ENCODE assay signal across 30 mouse cellular contexts in genomic region chr15:89336422-89336821, GRCm38 (mm10). TPM values are rescaled to one million over a fixed set of nuclear protein-coding genes. Genes with fewer than 3 reads are reported as not detected.
DNase-seq lines count a peak whose midpoint lies in the region; ATAC-seq and TF ChIP-seq lines count a peak whose summit lies in the region.
"Had no signal": no experiment of that assay in that cellular context is flagged by ENCODE, and none has a peak within 500 bp of the region (broad histone marks: within the 10 kb centered on the region; RNA-seq: fewer than 3 reads in every experiment).

No protein-coding gene starts in this region.

- no peaks in the 10 kb centered on the region for H3K9me3 ChIP-seq in kidney, embryonic 16.5 days (ENCODE audit: low read length)
- no peaks in the 10 kb centered on the region for H3K9me3 ChIP-seq in liver, embryonic 11.5 days (ENCODE audit: control insufficient read depth, low read length)
- H3K9me3 ChIP-seq in liver, embryonic 12.5 days (replicated peaks) = no peaks in the 10 kb centered on the region
- no peaks in the 10 kb centered on the region for H3K9me3 ChIP-seq in ES-Bruce4 (replicated peaks; ENCODE audit: control insufficient read depth, insufficient read depth, low read length, poor library complexity, severe bottlenecking)
- H3K9me3 ChIP-seq: forebrain, embryonic 10.5 days; forebrain, embryonic 13.5 days; G1E; heart, embryonic 15.5 days had no signal

- no peak overlapping the region for H3K9ac ChIP-seq in kidney, embryonic 16.5 days (replicated peaks; ENCODE audit: low read length)
- H3K9ac ChIP-seq in liver, embryonic 11.5 days (ENCODE audit: low read depth, low read length) = no peak overlapping the region
- no peak overlapping the region for H3K9ac ChIP-seq in liver, embryonic 12.5 days
- no peak overlapping the region for H3K9ac ChIP-seq in ES-Bruce4 (ENCODE audit: low read depth, poor library complexity, severe bottlenecking)
- H3K9ac ChIP-seq: forebrain, embryonic 13.5 days; heart, embryonic 12.5 days; heart, embryonic 15.5 days; hindbrain, embryonic 14.5 days had no signal

- ATAC-seq in kidney, embryonic 16.5 days (ENCODE audit: low FRiP score, low TSS enrichment) = no peak
- 0 out of 2 replicates have a peak, but pooled peaks have one; percentile 20 for ATAC-seq in liver, embryonic 11.5 days (replicated peaks; ENCODE audit: low FRiP score)
- ATAC-seq in liver, embryonic 12.5 days = no peak
- ATAC-seq: activated CD4-positive, CD25-positive, alpha-beta regulatory T cell, adult 4 months; forebrain, embryonic 13.5 days; forebrain, embryonic 16.5 days; hindbrain, postnatal 0 days; inflammation-experienced regulatory T-cells, adult 6 months had no signal

- no peaks in the 10 kb centered on the region for H3K4me1 ChIP-seq in kidney, embryonic 16.5 days (ENCODE audit: insufficient read depth, low read length)
- no peaks in the 10 kb centered on the region for H3K4me1 ChIP-seq in liver, embryonic 11.5 days (replicated peaks; ENCODE audit: control insufficient read depth, insufficient read depth, low read length)
- H3K4me1 ChIP-seq in liver, embryonic 12.5 days = no peaks in the 10 kb centered on the region
- no peaks in the 10 kb centered on the region for H3K4me1 ChIP-seq in ES-Bruce4 (ENCODE audit: control insufficient read depth, insufficient read depth, low read length)
- H3K4me1 ChIP-seq: forebrain, embryonic 10.5 days; forebrain, embryonic 13.5 days; heart, embryonic 12.5 days; heart, embryonic 15.5 days had no signal

- no peak overlapping the region for H3K4me3 ChIP-seq in kidney, embryonic 16.5 days (ENCODE audit: low read length)
- no peak overlapping the region for H3K4me3 ChIP-seq in liver, embryonic 11.5 days (ENCODE audit: low read depth, low read length)
- H3K4me3 ChIP-seq in liver, embryonic 12.5 days = no peak overlapping the region
- peak overlapping the region; percentile 82 for H3K4me3 ChIP-seq in ES-Bruce4 (ENCODE audit: low read depth, low read length)
- H3K4me3 ChIP-seq: forebrain, embryonic 10.5 days; forebrain, embryonic 13.5 days; heart, embryonic 12.5 days; heart, embryonic 15.5 days had no signal

- 81% methylated on average over 14 of the region's 14 CpGs for WGBS in kidney, embryonic 16.5 days
- WGBS in liver, embryonic 11.5 days = 74% methylated on average over 14 of the region's 14 CpGs
- 73% methylated on average over 14 of the region's 14 CpGs for WGBS in liver, embryonic 12.5 days (ENCODE audit: insufficient replicate concordance)

- no peak for TF ChIP-seq EP300 in ES-Bruce4 (IDR thresholded peaks at IDR 0.05; ENCODE audit: insufficient read depth, low read depth, low read length)

- peak; percentile 38 for DNase-seq in kidney, adult 11 months
- no peak for DNase-seq in liver, embryonic 11.5 days (ENCODE audit: low spot score)
- peak; percentile 42 for DNase-seq in ZHBTc4 (ENCODE audit: low read depth, low spot score)
- no peak for DNase-seq in urinary bladder, adult 18-20 months (ENCODE audit: low spot score in 2 of 2)
- DNase-seq: adrenal gland, adult 8-10 months; adrenal gland, postnatal 36 days; B cell, adult 2 months; cerebellum, adult 18-20 months; cerebellum, adult 9-10 months; cerebellum, postnatal 14 days; gastrocnemius, postnatal 10 days; heart, adult 18-20 months; heart, postnatal 10 days; heart, postnatal 4 days had no signal

- no peak overlapping the region for H3K4me2 ChIP-seq in kidney, embryonic 16.5 days (replicated peaks; ENCODE audit: low read depth, low read length)
- H3K4me2 ChIP-seq in liver, embryonic 11.5 days = no peak overlapping the region
- no peak overlapping the region for H3K4me2 ChIP-seq in liver, embryonic 12.5 days
- H3K4me2 ChIP-seq: forebrain, embryonic 13.5 days; heart, embryonic 12.5 days; heart, embryonic 15.5 days; hindbrain, embryonic 14.5 days had no signal

- TF ChIP-seq CTCF in ES-Bruce4 (IDR thresholded peaks at IDR 0.05; ENCODE audit: low read depth, low read length) = no peak

- no peaks in the 10 kb centered on the region for H3K36me3 ChIP-seq in kidney, embryonic 16.5 days (ENCODE audit: insufficient read depth, low read length)
- no peaks in the 10 kb centered on the region for H3K36me3 ChIP-seq in liver, embryonic 11.5 days (ENCODE audit: control insufficient read depth, insufficient read depth, low read length)
- H3K36me3 ChIP-seq in liver, embryonic 12.5 days = no peaks in the 10 kb centered on the region
- H3K36me3 ChIP-seq in ES-Bruce4 (ENCODE audit: control insufficient read depth, insufficient read depth, low read length, poor library complexity, severe bottlenecking) = no peaks in the 10 kb centered on the region
- H3K36me3 ChIP-seq: forebrain, embryonic 10.5 days; G1E; heart, embryonic 12.5 days; heart, embryonic 15.5 days had no signal

- TF ChIP-seq POLR2A in ES-Bruce4 (IDR thresholded peaks at IDR 0.05; ENCODE audit: insufficient read depth, low read length) = no peak

- H3K27me3 ChIP-seq in kidney, embryonic 16.5 days (ENCODE audit: insufficient read depth, low read length) = no peaks in the 10 kb centered on the region
- H3K27me3 ChIP-seq in liver, embryonic 11.5 days (replicated peaks; ENCODE audit: control insufficient read depth, insufficient read depth, low read length) = no peaks in the 10 kb centered on the region
- H3K27me3 ChIP-seq in liver, embryonic 12.5 days (replicated peaks) = peaks cover 9% of the 10 kb centered on the region; the same call in 1 of the 2 replicates
- no peaks in the 10 kb centered on the region for H3K27me3 ChIP-seq in ES-Bruce4 (ENCODE audit: control insufficient read depth, insufficient read depth, low read length, poor library complexity, severe bottlenecking)
- H3K27me3 ChIP-seq: forebrain, embryonic 13.5 days; heart, embryonic 12.5 days; heart, embryonic 15.5 days had no signal

- no peak overlapping the region for H3K27ac ChIP-seq in kidney, embryonic 16.5 days (ENCODE audit: low read length)
- H3K27ac ChIP-seq in liver, embryonic 11.5 days (ENCODE audit: low read depth, low read length) = no peak overlapping the region
- H3K27ac ChIP-seq in liver, embryonic 12.5 days = no peak overlapping the region
- no peak overlapping the region for H3K27ac ChIP-seq in ES-Bruce4 (ENCODE audit: insufficient read depth, low read length)
- H3K27ac ChIP-seq: forebrain, embryonic 10.5 days; forebrain, embryonic 13.5 days; heart, embryonic 15.5 days; hindbrain, embryonic 14.5 days; hindbrain, postnatal 0 days had no signal

RNA-seq across cellular contexts. Expression of gene Miox, which starts 2.2 kb away (rescaled TPM):
- 17.0 and 28.6 TPM in 2 replicates for polyA plus RNA-seq in kidney, embryonic 16.5 days (2015; fragmentation: Nextera tagmentation; extraction: Ambion mirVana)
- 2.0 and 2.7 TPM in 2 replicates for polyA plus RNA-seq in liver, embryonic 11.5 days (2014; fragmentation: Nextera tagmentation; extraction: Ambion mirVana)
- polyA plus RNA-seq in liver, embryonic 12.5 days (2016; fragmentation: Nextera tagmentation; extraction: Ambion mirVana) = 2.4 and 3.7 TPM in 2 replicates
- polyA plus RNA-seq in ES-Bruce4 (2011; ENCODE audit: insufficient read depth, insufficient read length, low read depth, missing spikeins) = not detected in 2 replicates
- polyA plus RNA-seq: activated CD4-positive, CD25-positive, alpha-beta regulatory T cell, adult 4 months; embryonic facial prominence, embryonic 11.5 days; embryonic facial prominence, embryonic 14.5 days; forebrain, embryonic 10.5 days; forebrain, embryonic 13.5 days; forebrain, embryonic 16.5 days; G1E; heart, embryonic 12.5 days; hindbrain, embryonic 11.5 days; hindbrain, embryonic 14.5 days; hindbrain, postnatal 0 days; inflammation-experienced regulatory T-cells, adult 6 months had no signal

RNA-seq across cellular contexts. Expression of gene Adm2, which starts 13.9 kb away (rescaled TPM):
- 0.98 and 1.5 TPM in 2 replicates for polyA plus RNA-seq in kidney, embryonic 16.5 days (2015; fragmentation: Nextera tagmentation; extraction: Ambion mirVana)
- polyA plus RNA-seq in liver, embryonic 11.5 days (2014; fragmentation: Nextera tagmentation; extraction: Ambion mirVana) = 6.6 and 7.0 TPM in 2 replicates
- 3.3 TPM in 2 replicates for polyA plus RNA-seq in liver, embryonic 12.5 days (2016; fragmentation: Nextera tagmentation; extraction: Ambion mirVana)
- 1.1 TPM in 1 of 2 replicates, not detected in the other for polyA plus RNA-seq in ES-Bruce4 (2011; ENCODE audit: insufficient read depth, insufficient read length, low read depth, missing spikeins)
- polyA plus RNA-seq: activated CD4-positive, CD25-positive, alpha-beta regulatory T cell, adult 4 months; embryonic facial prominence, embryonic 11.5 days; forebrain, embryonic 13.5 days; forebrain, embryonic 16.5 days; hindbrain, embryonic 14.5 days; hindbrain, postnatal 0 days; inflammation-experienced regulatory T-cells, adult 6 months had no signal

RNA-seq across cellular contexts. Expression of gene Lmf2, which starts 19.0 kb away (rescaled TPM):
- 68.3 and 79.0 TPM in 2 replicates for polyA plus RNA-seq in kidney, embryonic 16.5 days (2015; fragmentation: Nextera tagmentation; extraction: Ambion mirVana)
- 44.1 and 46.0 TPM in 2 replicates for polyA plus RNA-seq in liver, embryonic 11.5 days (2014; fragmentation: Nextera tagmentation; extraction: Ambion mirVana)
- polyA plus RNA-seq in liver, embryonic 12.5 days (2016; fragmentation: Nextera tagmentation; extraction: Ambion mirVana) = 36.2 and 41.1 TPM in 2 replicates
- polyA plus RNA-seq in ES-Bruce4 (2011; ENCODE audit: insufficient read depth, insufficient read length, low read depth, missing spikeins) = 41.4 and 42.1 TPM in 2 replicates

RNA-seq across cellular contexts. Expression of gene Ncaph2, which starts 19.1 kb away (rescaled TPM):
- polyA plus RNA-seq in kidney, embryonic 16.5 days (2015; fragmentation: Nextera tagmentation; extraction: Ambion mirVana) = 165 and 175 TPM in 2 replicates
- 163 TPM in 2 replicates for polyA plus RNA-seq in liver, embryonic 11.5 days (2014; fragmentation: Nextera tagmentation; extraction: Ambion mirVana)
- 134 TPM in 2 replicates for polyA plus RNA-seq in liver, embryonic 12.5 days (2016; fragmentation: Nextera tagmentation; extraction: Ambion mirVana)
- polyA plus RNA-seq in ES-Bruce4 (2011; ENCODE audit: insufficient read depth, insufficient read length, low read depth, missing spikeins) = 164 and 173 TPM in 2 replicates

RNA-seq across cellular contexts. Expression of gene Sbf1, which starts 21.3 kb away (rescaled TPM):
- 49.3 and 52.0 TPM in 2 replicates for polyA plus RNA-seq in kidney, embryonic 16.5 days (2015; fragmentation: Nextera tagmentation; extraction: Ambion mirVana)
- 51.4 and 52.2 TPM in 2 replicates for polyA plus RNA-seq in liver, embryonic 11.5 days (2014; fragmentation: Nextera tagmentation; extraction: Ambion mirVana)
- polyA plus RNA-seq in liver, embryonic 12.5 days (2016; fragmentation: Nextera tagmentation; extraction: Ambion mirVana) = 32.5 and 34.1 TPM in 2 replicates
- 51.5 and 66.1 TPM in 2 replicates for polyA plus RNA-seq in ES-Bruce4 (2011; ENCODE audit: insufficient read depth, insufficient read length, low read depth, missing spikeins)

Comparison
In these comparisons a context has a peak if more than half of its experiments do, and no peak if none do; other contexts are left out.
1. DNase-seq: peak in kidney, adult 11 months (single experiment) and ZHBTc4 (single experiment); none in liver, embryonic 11.5 days (single experiment) and urinary bladder, adult 18-20 months (0 of 2).